8 mouse cellular contexts compared by ENCODE assay signal in the genomic region with DNA sequence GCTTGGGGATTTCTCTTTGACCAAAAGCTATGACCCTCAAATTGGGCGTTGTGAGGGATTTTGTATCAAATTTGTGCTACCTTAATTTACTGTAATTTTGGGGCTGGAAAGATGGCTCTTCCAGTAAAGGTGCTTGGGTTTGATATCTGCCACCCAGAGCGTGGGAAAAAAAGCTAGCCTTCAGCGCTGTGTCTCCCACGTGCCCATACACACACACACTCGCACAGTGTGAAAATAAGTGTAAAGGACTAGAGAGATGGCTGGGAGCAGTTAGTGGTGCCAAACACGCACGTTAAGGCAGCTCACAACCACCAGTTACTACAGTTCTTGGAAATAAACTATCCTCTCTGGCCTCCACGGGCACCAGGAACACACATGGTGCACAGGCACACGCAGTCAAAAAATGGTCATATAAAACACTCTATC. TPM values are rescaled to one million over a fixed set of nuclear protein-coding genes. Genes with fewer than 3 reads are reported as not detected.
DNase-seq lines count a peak whose midpoint lies in the region; ATAC-seq and TF ChIP-seq lines count a peak whose summit lies in the region.

No protein-coding gene starts in this region.

- H3K27ac ChIP-seq in forebrain, embryonic 13.5 days = peak overlapping the region; percentile 81
- peak overlapping the region; percentile 94 for H3K27ac ChIP-seq in liver, embryonic 13.5 days

- peaks cover 25% of the 10 kb centered on the region for H3K79me3 ChIP-seq in C2C12 (ENCODE audit: low read depth)

- peak overlapping the region; percentile 99 for H3K4me3 ChIP-seq in erythroblast, embryonic 14.5 days (replicated peaks)
- peak overlapping the region; percentile 49 for H3K4me3 ChIP-seq in C2C12 (ENCODE audit: insufficient read depth, poor library complexity, severe bottlenecking)
- peak overlapping the region; percentile 98 for H3K4me3 ChIP-seq in forebrain, embryonic 13.5 days
- H3K4me3 ChIP-seq in liver, embryonic 13.5 days (replicated peaks) = peak overlapping the region; percentile 80

- intact Hi-C loops in left cerebral cortex, postnatal 14 days (cut with DNase I) = loop anchor here (5.0 kb wide), 1 partner anchor 95 kb away; the partner anchor contains the start of gene Dync1h1

- TF ChIP-seq CTCF in C2C12 (IDR thresholded peaks at IDR 0.05; ENCODE audit: control insufficient read depth, insufficient read depth, insufficient read length) = no peak

- no peaks in the 10 kb centered on the region for H3K9me3 ChIP-seq in erythroblast, embryonic 14.5 days (ENCODE audit: control insufficient read depth, low read length)
- H3K9me3 ChIP-seq in forebrain, embryonic 13.5 days (replicated peaks) = no peaks in the 10 kb centered on the region
- H3K9me3 ChIP-seq in liver, embryonic 13.5 days (replicated peaks) = no peaks in the 10 kb centered on the region

- H3K79me2 ChIP-seq in C2C12 (ENCODE audit: control insufficient read depth, insufficient read depth) = peaks cover 42% of the 10 kb centered on the region

- ATAC-seq in erythroblast, adult 5-6 weeks (replicated peaks; ENCODE audit: low FRiP score, poor library complexity, severe bottlenecking) = no peak
- no peak for ATAC-seq in forebrain, embryonic 13.5 days
- no peak for ATAC-seq in liver, embryonic 13.5 days (ENCODE audit: low read depth)
- ATAC-seq in granulocyte monocyte progenitor cell, adult 5-6 weeks (replicated peaks; ENCODE audit: poor library complexity, severe bottlenecking) = no peak

- H3K4me1 ChIP-seq in erythroblast, embryonic 14.5 days (ENCODE audit: control insufficient read depth) = peaks cover 68% of the 10 kb centered on the region
- H3K4me1 ChIP-seq in forebrain, embryonic 13.5 days = peaks cover 20% of the 10 kb centered on the region
- peaks cover 74% of the 10 kb centered on the region for H3K4me1 ChIP-seq in liver, embryonic 13.5 days (replicated peaks)

- DNase-seq in liver, embryonic 13.5 days = no peak
- DNase-seq in left cerebral cortex, postnatal 14 days (ENCODE audit: low spot score in 2 of 2) = no peak
- DNase-seq in kidney, postnatal 36 days = no peak

- H3K9ac ChIP-seq in forebrain, embryonic 13.5 days = peak overlapping the region; percentile 85
- peak overlapping the region; percentile 91 for H3K9ac ChIP-seq in liver, embryonic 13.5 days

- 47% methylated on average over 9 of the region's 9 CpGs for WGBS in forebrain, embryonic 13.5 days
- whole genome bisulfite sequencing in liver, embryonic 13.5 days (ENCODE audit: insufficient replicate concordance) = 23% methylated on average over 9 of the region's 9 CpGs

- peak overlapping the region; percentile 70 for H3ac ChIP-seq in C2C12 (ENCODE audit: control insufficient read depth, insufficient read length, low read depth)

- H3K27me3 ChIP-seq in erythroblast, embryonic 14.5 days (ENCODE audit: control insufficient read depth) = no peaks in the 10 kb centered on the region
- no peaks in the 10 kb centered on the region for H3K27me3 ChIP-seq in C2C12 (ENCODE audit: control insufficient read depth, insufficient read depth, insufficient read length)
- H3K27me3 ChIP-seq in forebrain, embryonic 13.5 days = peaks cover 3% of the 10 kb centered on the region; the same call in 1 of the 2 replicates
- no peaks in the 10 kb centered on the region for H3K27me3 ChIP-seq in liver, embryonic 13.5 days

- H3K4me2 ChIP-seq in forebrain, embryonic 13.5 days = peak overlapping the region; percentile 67
- H3K4me2 ChIP-seq in liver, embryonic 13.5 days = peak overlapping the region; percentile 89

- peaks cover 36% of the 10 kb centered on the region for H3K36me3 ChIP-seq in erythroblast, embryonic 14.5 days (ENCODE audit: control insufficient read depth)
- H3K36me3 ChIP-seq in C2C12 (ENCODE audit: control insufficient read depth, insufficient read depth) = peaks cover 33% of the 10 kb centered on the region
- H3K36me3 ChIP-seq in forebrain, embryonic 13.5 days (ENCODE audit: poor library complexity, severe bottlenecking) = peaks cover 21% of the 10 kb centered on the region
- peaks cover 26% of the 10 kb centered on the region for H3K36me3 ChIP-seq in liver, embryonic 13.5 days

TF ChIP-seq in C2C12, 6 proteins besides CTCF, POLR2A, EP300 and RAD21:
- TF ChIP-seq FOSL1 (IDR thresholded peaks at IDR 0.05; ENCODE audit: insufficient read depth, low read length, poor library complexity, severe bottlenecking) (no peak), MAX (IDR thresholded peaks at IDR 0.05) (no peak), USF1 (IDR thresholded peaks at IDR 0.05; ENCODE audit: low read depth) (no peak), MYOD1 (IDR thresholded peaks at IDR 0.05; ENCODE audit: control insufficient read depth, insufficient read length, low read depth) (no peak), MYOG (IDR thresholded peaks at IDR 0.05; ENCODE audit: control insufficient read depth, extremely low read depth, insufficient read length) (no peak), CEBPB (IDR thresholded peaks at IDR 0.05; ENCODE audit: low read depth) (no peak)

RNA-seq across cellular contexts. Expression of gene Hsp90aa1, which starts 5.5 kb away (rescaled TPM):
- 16.7 and 20.5 TPM in 2 replicates for polyA plus RNA-seq in erythroblast, embryonic 14.5 days (2012)
- 240 and 254 TPM in 2 replicates for total RNA-seq in erythroblast, adult 5-6 weeks (2015; ENCODE audit: low replicate concordance)
- total RNA-seq in erythroblast, adult 5-6 weeks (2017; ENCODE audit: low replicate concordance) = 257 and 485 TPM in 2 replicates
- 253 TPM for polyA plus RNA-seq in C2C12 (2012; fragmentation: generic; extraction: Trizol)
- 1,477 and 1,490 TPM in 2 replicates for polyA plus RNA-seq in forebrain, embryonic 13.5 days (2015; fragmentation: Nextera tagmentation; extraction: Ambion mirVana)
- 1,126 and 1,282 TPM in 2 replicates for polyA plus RNA-seq in liver, embryonic 13.5 days (2015; fragmentation: Nextera tagmentation; extraction: Ambion mirVana)
- total RNA-seq in granulocyte monocyte progenitor cell, adult 5-6 weeks (2014; fragmentation: Nextera tagmentation) = 686 and 764 TPM in 2 replicates
- 1,405 and 1,810 TPM in 2 replicates for total RNA-seq in granulocyte monocyte progenitor cell, adult 5-6 weeks (2017)
- 100 to 1,000 TPM; 953 to 962 TPM for total RNA-seq in left cerebral cortex, postnatal 14 days (2021)

RNA-seq across cellular contexts. Expression of gene 1700001K19Rik, which starts 14.6 kb away (rescaled TPM):
- polyA plus RNA-seq in erythroblast, embryonic 14.5 days (2012) = not detected in 2 replicates
- not detected in 2 replicates for total RNA-seq in erythroblast, adult 5-6 weeks (2015; ENCODE audit: low replicate concordance)
- total RNA-seq in erythroblast, adult 5-6 weeks (2017; ENCODE audit: low replicate concordance) = not detected in 2 replicates
- polyA plus RNA-seq in C2C12 (2012; fragmentation: generic; extraction: Trizol) = 0.04 TPM
- polyA plus RNA-seq in forebrain, embryonic 13.5 days (2015; fragmentation: Nextera tagmentation; extraction: Ambion mirVana) = 0.25 and 0.53 TPM in 2 replicates
- not detected in 2 replicates for polyA plus RNA-seq in liver, embryonic 13.5 days (2015; fragmentation: Nextera tagmentation; extraction: Ambion mirVana)
- total RNA-seq in granulocyte monocyte progenitor cell, adult 5-6 weeks (2014; fragmentation: Nextera tagmentation) = not detected in 2 replicates
- total RNA-seq in granulocyte monocyte progenitor cell, adult 5-6 weeks (2017) = not detected in 2 replicates
- not detected for total RNA-seq in left cerebral cortex, postnatal 14 days (2021)

RNA-seq across cellular contexts. Expression of gene Wdr20, which starts 40.8 kb away (rescaled TPM):
- polyA plus RNA-seq in erythroblast, embryonic 14.5 days (2012) = 0.67 and 1.6 TPM in 2 replicates
- total RNA-seq in erythroblast, adult 5-6 weeks (2015; ENCODE audit: low replicate concordance) = 8.6 and 11.5 TPM in 2 replicates
- 14.8 and 19.4 TPM in 2 replicates for total RNA-seq in erythroblast, adult 5-6 weeks (2017; ENCODE audit: low replicate concordance)
- polyA plus RNA-seq in C2C12 (2012; fragmentation: generic; extraction: Trizol) = 12.6 TPM
- 26.9 and 29.9 TPM in 2 replicates for polyA plus RNA-seq in forebrain, embryonic 13.5 days (2015; fragmentation: Nextera tagmentation; extraction: Ambion mirVana)
- polyA plus RNA-seq in liver, embryonic 13.5 days (2015; fragmentation: Nextera tagmentation; extraction: Ambion mirVana) = 9.4 and 10.6 TPM in 2 replicates
- 19.4 and 25.9 TPM in 2 replicates for total RNA-seq in granulocyte monocyte progenitor cell, adult 5-6 weeks (2014; fragmentation: Nextera tagmentation)
- total RNA-seq in granulocyte monocyte progenitor cell, adult 5-6 weeks (2017) = 25.4 and 35.3 TPM in 2 replicates
- 10 to 100 TPM; 37.5 to 41.7 TPM for total RNA-seq in left cerebral cortex, postnatal 14 days (2021)

Comparison
In these comparisons a context has a peak if more than half of its experiments do, and no peak if none do; other contexts are left out.
1. H3K4me3 ChIP-seq: peak in every context shown above with its lines; median percentile 99 in erythroblast, embryonic 14.5 days; 98 in forebrain, embryonic 13.5 days; 80 in liver, embryonic 13.5 days; 49 in C2C12.
2. RNA of gene Hsp90aa1, which starts 5.5 kb away (polyA plus RNA-seq): 1,477 to 1,490 TPM in forebrain, embryonic 13.5 days, 1,126 to 1,282 TPM in liver, embryonic 13.5 days and 253 TPM in C2C12 (single experiment); 16.7 to 20.5 TPM in erythroblast, embryonic 14.5 days; every median in the first group is over 10 times any median in the second.